Mouse (Mus musculus) megakaryocyte, embryonic 14.5 days (primary cell): ENCODE results near the gene Lhx9.

Experiments
- FLI1 ChIP-seq: IDR thresholded peaks from 2 replicates; pipeline ENCODE4 v1.6.1; 2012; ENCODE audit warnings: low read length, inconsistent platforms, mixed read lengths
- GATA1 ChIP-seq: IDR thresholded peaks from 3 replicates; pipeline ENCODE4 v1.6.1; 2012; ENCODE audit warnings: mixed read lengths, low read length, inconsistent platforms, borderline replicate concordance

- TF ChIP-seq GATA1 (no peak), FLI1 (no peak)
These were observed 50.3 kb downstream of the Lhx9 start for GRCm38 (mm10) chr1:138798110-138798509.
